Mouse (Mus musculus) heart, adult 18-20 months (tissue): ENCODE measurements around the gene Tmem199. TPM values are rescaled to one million over a fixed set of nuclear protein-coding genes. Genes with fewer than 3 reads are reported as not detected.

ENCODE experiments used
- DNase-seq, 2 experiments: peaks; one replicate each; pipeline ENCODE4 v3.0.0; 2021 to 2022; ENCODE audit warnings: mixed read lengths in 1 of 2
- total RNA-seq, 2 experiments: library from RNA; stranded (reverse); gene quantifications; 2 replicates each; pipeline ENCODE4 v1.2.3; 2021

Gene Tmem199
- total RNA-seq, 2 experiments from 2014 or later = 10.4 to 12.2 TPM

GRCm38 (mm10) chr11:78483639-78484038, 28.3 kb downstream of the Tmem199 start:
- no peak for DNase-seq

- DNase-seq = no peak
These were observed 36.7 kb downstream of the Tmem199 start for GRCm38 (mm10) chr11:78475289-78475688.

GRCm38 (mm10) chr11:78471326-78472103, 40.5 kb downstream of the Tmem199 start:
- no peak for DNase-seq

- no peak for DNase-seq
These were observed 44.0 kb downstream of the Tmem199 start for GRCm38 (mm10) chr11:78467932-78468331.

GRCm38 (mm10) chr11:78467515-78467914, 44.5 kb downstream of the Tmem199 start:
- no peak for DNase-seq

GRCm38 (mm10) chr11:78466242-78466912, 45.6 kb downstream of the Tmem199 start:
- no peak for DNase-seq

GRCm38 (mm10) chr11:78465568-78466180, 46.3 kb downstream of the Tmem199 start, which contains the start of gene Slc46a1:
Slc46a1 (plus strand) TSS chr11:78465697.
- peak; percentile 87 for DNase-seq

GRCm38 (mm10) chr11:78465116-78465515, 46.9 kb downstream of the Tmem199 start:
- DNase-seq = peak in 1 of 2 experiments; percentile 8

GRCm38 (mm10) chr11:78463286-78464036, 48.5 kb downstream of the Tmem199 start:
- DNase-seq = no peak

- no peak for DNase-seq
These were observed 49.3 kb downstream of the Tmem199 start for GRCm38 (mm10) chr11:78462669-78463068.

GRCm38 (mm10) chr11:78461894-78462293, 50.1 kb downstream of the Tmem199 start:
- DNase-seq = no peak

GRCm38 (mm10) chr11:78458740-78459139, 53.2 kb downstream of the Tmem199 start:
- no peak for DNase-seq

Other genes starting within 250 kb of the Tmem199 start
- gene BC030499, start 221.3 kb downstream of the Tmem199 start, total RNA-seq = under 1 TPM; 0.37 to 0.49 TPM
- under 1 TPM; 0.28 to 0.35 TPM for gene Spag5, start 210.6 kb downstream of the Tmem199 start, total RNA-seq
- 1 to 10 TPM in 1 of 2 experiments, under 1 TPM in 1; 0.97 to 1.2 TPM for gene Aldoc, start 189.2 kb downstream of the Tmem199 start, total RNA-seq
- gene Pigs, start 183.8 kb downstream of the Tmem199 start, total RNA-seq = 10 to 100 TPM; 24.6 to 26.7 TPM
- gene Unc119, start 168.7 kb downstream of the Tmem199 start, total RNA-seq = 1 to 10 TPM; 5.2 to 5.8 TPM
- not detected for gene Foxn1, start 125.6 kb downstream of the Tmem199 start, total RNA-seq
- not detected for gene Slc13a2, start 90.0 kb downstream of the Tmem199 start, total RNA-seq
- 1 to 10 TPM; 2.5 to 2.7 TPM for gene Slc46a1, start 46.5 kb downstream of the Tmem199 start, total RNA-seq
- under 1 TPM; 0.45 to 0.59 TPM for gene Sarm1, start 14.4 kb downstream of the Tmem199 start, total RNA-seq
- gene Vtn, start 13.1 kb downstream of the Tmem199 start, total RNA-seq = 10 to 100 TPM; 15.2 to 18.5 TPM
- gene Sebox, start 8.7 kb downstream of the Tmem199 start, total RNA-seq = not detected
- 100 to 1,000 TPM; 150 to 158 TPM for gene Poldip2, start within 50 bp of the Tmem199 start, total RNA-seq
- gene Tnfaip1, start 24.2 kb upstream of the Tmem199 start, total RNA-seq = 10 to 100 TPM; 37.6 to 43.3 TPM
- 10 to 100 TPM; 31.9 to 32.6 TPM for gene Ift20, start 24.2 kb upstream of the Tmem199 start, total RNA-seq
- gene Tmem97, start 38.6 kb upstream of the Tmem199 start, total RNA-seq = 1 to 10 TPM; 4.2 to 6.1 TPM
- gene Nlk, start 185.2 kb upstream of the Tmem199 start, total RNA-seq = 10 to 100 TPM; 13.1 to 13.2 TPM
- 10 to 100 TPM; 21.0 to 23.5 TPM for gene Ccnq, start 239.6 kb upstream of the Tmem199 start, total RNA-seq